Mouse (Mus musculus): ENCODE results near the gene Slit3. TPM values are rescaled to one million over a fixed set of nuclear protein-coding genes. Genes with fewer than 3 reads are reported as not detected.

Slit3 gene
- polyA plus RNA-seq, 1 experiment from 2014 or later, result 2.3 TPM

- Histone ChIP-seq H3K9ac (ENCODE audit: low read length) (no peak overlapping the region), H3K9me3 (replicated peaks; ENCODE audit: control insufficient read depth, low read length) (no peaks in the 10 kb centered on the region), H3K4me3 (ENCODE audit: low read depth, low read length) (no peak overlapping the region), H3K4me2 (ENCODE audit: low read length) (no peak overlapping the region), H3K27ac (ENCODE audit: low read depth, low read length) (no peak overlapping the region), H3K36me3 (ENCODE audit: control insufficient read depth, insufficient read depth, low read length) (no peaks in the 10 kb centered on the region), H3K27me3 (replicated peaks; ENCODE audit: control insufficient read depth, insufficient read depth, low read length) (0 out of 2 replicates have a peak, but pooled peaks cover 7% of the 10 kb centered on the region), H3K4me1 (ENCODE audit: control insufficient read depth, insufficient read depth, low read length) (no peaks in the 10 kb centered on the region; the same call in 1 of the 2 replicates)
- DNase-seq (ENCODE audit: low spot score) (no peak), ATAC-seq (no peak)
- WGBS, result 97% methylated on average over 2 of the region's 3 CpGs
Observed at GRCm38 (mm10) chr11:35320518-35320917, 199.5 kb downstream of the Slit3 start.

DNA sequence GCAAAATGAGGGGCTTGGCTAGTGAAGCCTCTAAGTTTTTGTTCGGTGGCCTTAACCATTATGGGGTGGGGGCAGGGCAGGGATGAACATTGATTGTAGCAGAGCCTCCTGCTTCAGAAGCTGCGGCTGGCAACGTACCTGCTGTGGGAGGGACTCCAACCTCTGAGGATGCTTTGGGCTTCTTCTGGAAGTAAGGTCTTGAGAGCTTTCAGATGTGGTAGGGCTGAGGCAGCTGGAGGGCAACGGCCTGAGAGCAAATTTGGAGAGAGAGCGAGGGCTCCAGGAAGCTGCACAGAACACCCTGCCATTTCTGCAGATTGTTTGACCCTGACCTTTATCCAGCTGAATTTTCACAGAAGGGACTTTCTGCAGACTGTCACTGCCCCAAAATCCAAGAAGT is 203.4 kb downstream of the Slit3 start:
- no peaks in the 10 kb centered on the region for H3K9me3 ChIP-seq (replicated peaks; ENCODE audit: control insufficient read depth, low read length)
- no peak for ATAC-seq
- 63% methylated on average over 5 of the region's 5 CpGs for WGBS
- no peak overlapping the region for H3K4me2 ChIP-seq (ENCODE audit: low read length)
- no peak for DNase-seq (ENCODE audit: low spot score)
- no peak overlapping the region for H3K9ac ChIP-seq (ENCODE audit: low read length)
- H3K36me3 ChIP-seq (ENCODE audit: control insufficient read depth, insufficient read depth, low read length), result no peaks in the 10 kb centered on the region
- H3K4me3 ChIP-seq (ENCODE audit: low read depth, low read length), result no peak overlapping the region
- H3K27me3 ChIP-seq (replicated peaks; ENCODE audit: control insufficient read depth, insufficient read depth, low read length), result 0 out of 2 replicates have a peak, but pooled peaks cover 10% of the 10 kb centered on the region
- H3K27ac ChIP-seq (ENCODE audit: low read depth, low read length), result no peak overlapping the region
- no peaks in the 10 kb centered on the region for H3K4me1 ChIP-seq (ENCODE audit: control insufficient read depth, insufficient read depth, low read length)

DNA sequence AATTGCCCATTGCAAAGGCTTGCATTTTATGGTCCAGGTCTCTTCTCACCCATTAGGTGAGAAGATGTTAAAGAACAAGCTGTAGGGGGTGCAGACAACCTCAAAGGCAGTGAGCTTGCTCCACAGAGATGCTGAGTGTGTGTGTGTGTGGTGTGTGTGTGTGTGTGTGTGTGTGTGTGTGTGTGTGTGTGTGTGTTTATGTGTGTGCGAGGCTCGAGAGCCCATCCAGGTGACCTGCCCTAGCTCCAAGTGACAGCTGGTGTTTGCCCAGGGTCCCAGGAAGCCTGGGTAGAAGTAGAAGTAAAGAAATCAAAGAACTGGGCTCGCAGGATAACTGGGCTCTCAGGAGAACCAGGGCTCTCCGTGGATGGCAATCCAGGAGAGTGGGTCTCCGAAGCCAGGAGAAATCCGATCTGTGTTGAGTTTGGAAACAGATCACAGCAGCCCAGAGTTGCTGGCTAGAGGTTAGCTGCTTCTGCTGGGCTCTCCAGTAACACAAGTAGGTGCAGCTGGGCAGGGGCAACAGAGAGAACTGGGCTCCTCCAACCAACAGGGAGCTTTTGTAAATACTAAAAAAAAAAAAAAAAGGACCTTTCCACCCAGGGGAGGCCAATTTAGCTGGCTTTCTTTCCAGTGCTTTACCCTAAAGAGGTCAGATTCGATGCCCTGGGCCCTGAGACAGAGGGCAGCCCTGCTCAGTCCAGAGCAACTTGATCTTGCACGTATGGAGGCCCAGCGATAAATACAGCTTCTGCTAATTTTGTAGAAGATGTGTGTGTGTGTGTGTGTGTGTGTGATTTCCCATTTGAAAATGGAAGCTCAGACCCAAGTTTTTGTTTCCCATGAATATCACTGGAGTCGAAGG is 204.3 kb downstream of the Slit3 start:
- Histone ChIP-seq H3K27ac (ENCODE audit: low read depth, low read length) (no peak overlapping the region), H3K27me3 (replicated peaks; ENCODE audit: control insufficient read depth, insufficient read depth, low read length) (0 out of 2 replicates have a peak, but pooled peaks cover 10% of the 10 kb centered on the region), H3K9me3 (replicated peaks; ENCODE audit: control insufficient read depth, low read length) (no peaks in the 10 kb centered on the region), H3K4me2 (ENCODE audit: low read length) (no peak overlapping the region), H3K4me1 (ENCODE audit: control insufficient read depth, insufficient read depth, low read length) (no peaks in the 10 kb centered on the region), H3K36me3 (ENCODE audit: control insufficient read depth, insufficient read depth, low read length) (no peaks in the 10 kb centered on the region), H3K4me3 (ENCODE audit: low read depth, low read length) (no peak overlapping the region), H3K9ac (ENCODE audit: low read length) (no peak overlapping the region)
- WGBS, result 46% methylated on average over 10 of the region's 10 CpGs
- DNase-seq (ENCODE audit: low spot score) (no peak), ATAC-seq (no peak)

DNA sequence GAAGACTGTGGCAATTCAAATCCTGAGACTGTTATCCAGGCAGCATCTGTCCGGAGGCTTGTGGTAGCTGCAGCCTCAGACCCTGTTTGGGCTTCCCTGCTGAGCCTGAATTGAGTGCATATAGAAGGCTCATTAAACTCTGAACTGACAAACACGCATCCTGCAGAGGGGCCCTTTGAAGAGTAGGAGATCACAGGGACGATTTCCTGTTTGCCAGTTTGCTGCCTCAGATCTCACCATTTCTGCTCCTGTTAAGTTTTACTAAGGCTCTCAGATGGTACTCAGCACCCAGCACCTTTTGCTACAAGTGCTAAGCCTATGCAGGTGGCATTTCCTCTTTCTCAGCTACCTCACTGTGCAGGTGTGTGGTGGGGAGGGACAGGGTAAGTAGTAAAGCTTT is 205.3 kb downstream of the Slit3 start:
- ATAC-seq (no peak), DNase-seq (ENCODE audit: low spot score) (peak; percentile 24)
- Histone ChIP-seq H3K9ac (ENCODE audit: low read length) (no peak overlapping the region), H3K36me3 (ENCODE audit: control insufficient read depth, insufficient read depth, low read length) (no peaks in the 10 kb centered on the region), H3K4me3 (ENCODE audit: low read depth, low read length) (no peak overlapping the region), H3K4me1 (ENCODE audit: control insufficient read depth, insufficient read depth, low read length) (no peaks in the 10 kb centered on the region), H3K4me2 (ENCODE audit: low read length) (no peak overlapping the region), H3K27ac (ENCODE audit: low read depth, low read length) (no peak overlapping the region), H3K27me3 (replicated peaks; ENCODE audit: control insufficient read depth, insufficient read depth, low read length) (0 out of 2 replicates have a peak, but pooled peaks cover 7% of the 10 kb centered on the region), H3K9me3 (replicated peaks; ENCODE audit: control insufficient read depth, low read length) (no peaks in the 10 kb centered on the region)
- 2% methylated on average over 3 of the region's 3 CpGs for WGBS

DNA sequence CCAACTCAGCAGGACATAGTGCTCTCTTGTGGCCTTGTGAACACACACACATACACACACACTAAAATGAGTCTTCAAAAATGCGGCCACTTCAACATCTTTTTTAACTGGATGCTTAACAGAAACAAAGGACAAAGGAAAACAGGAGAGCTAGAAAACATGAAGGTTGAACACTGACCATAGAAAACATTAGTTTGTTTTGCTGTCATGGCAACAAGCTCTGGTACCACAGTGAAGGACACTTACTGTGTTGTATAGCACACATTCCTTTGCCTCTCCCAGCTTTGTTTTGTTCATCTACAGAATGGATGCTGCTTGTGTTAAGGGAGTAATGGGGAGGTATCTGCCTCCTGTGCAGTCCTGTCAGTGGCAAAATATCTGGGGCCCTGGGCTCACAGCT is 206.9 kb downstream of the Slit3 start:
- no peaks in the 10 kb centered on the region for H3K9me3 ChIP-seq (replicated peaks; ENCODE audit: control insufficient read depth, low read length)
- DNase-seq (ENCODE audit: low spot score), result peak; percentile 33
- H3K4me1 ChIP-seq (ENCODE audit: control insufficient read depth, insufficient read depth, low read length), result no peaks in the 10 kb centered on the region
- 68% methylated on average over 1 of the region's 1 CpGs for WGBS
- no peaks in the 10 kb centered on the region for H3K36me3 ChIP-seq (ENCODE audit: control insufficient read depth, insufficient read depth, low read length)
- H3K4me3 ChIP-seq (ENCODE audit: low read depth, low read length), result no peak overlapping the region
- no peak overlapping the region for H3K9ac ChIP-seq (ENCODE audit: low read length)
- ATAC-seq, result no peak
- H3K27me3 ChIP-seq (replicated peaks; ENCODE audit: control insufficient read depth, insufficient read depth, low read length), result 0 out of 2 replicates have a peak, but pooled peaks cover 7% of the 10 kb centered on the region
- H3K4me2 ChIP-seq (ENCODE audit: low read length), result no peak overlapping the region
- H3K27ac ChIP-seq (ENCODE audit: low read depth, low read length), result no peak overlapping the region

DNA sequence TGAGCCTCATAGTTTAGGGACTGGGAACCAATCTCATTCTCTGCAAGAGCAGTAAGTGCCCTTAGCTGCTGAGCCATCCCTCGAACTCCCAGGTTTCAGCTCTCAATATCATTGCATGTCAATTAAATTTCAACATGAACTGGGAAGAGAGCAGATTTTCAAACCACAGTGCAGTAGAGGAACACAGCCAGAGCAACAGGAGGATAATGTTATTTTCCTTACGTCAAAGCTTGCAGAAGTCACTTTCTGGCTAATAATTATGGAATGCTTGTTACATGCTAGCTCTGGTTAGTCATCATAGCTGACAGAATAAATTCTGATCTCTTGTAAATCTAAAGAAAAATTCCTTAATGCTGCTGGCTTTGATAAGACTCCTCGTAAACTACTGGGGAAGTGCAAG is 210.5 kb downstream of the Slit3 start:
- ATAC-seq (no peak), DNase-seq (ENCODE audit: low spot score) (no peak)
- Histone ChIP-seq H3K9me3 (replicated peaks; ENCODE audit: control insufficient read depth, low read length) (no peaks in the 10 kb centered on the region), H3K27me3 (replicated peaks; ENCODE audit: control insufficient read depth, insufficient read depth, low read length) (peaks cover 3% of the 10 kb centered on the region; the same call in 1 of the 2 replicates), H3K4me1 (ENCODE audit: control insufficient read depth, insufficient read depth, low read length) (no peaks in the 10 kb centered on the region), H3K27ac (ENCODE audit: low read depth, low read length) (no peak overlapping the region), H3K4me3 (ENCODE audit: low read depth, low read length) (no peak overlapping the region), H3K36me3 (ENCODE audit: control insufficient read depth, insufficient read depth, low read length) (no peaks in the 10 kb centered on the region), H3K9ac (ENCODE audit: low read length) (no peak overlapping the region), H3K4me2 (ENCODE audit: low read length) (no peak overlapping the region)
- WGBS, result 87% methylated on average over 3 of the region's 3 CpGs

DNA sequence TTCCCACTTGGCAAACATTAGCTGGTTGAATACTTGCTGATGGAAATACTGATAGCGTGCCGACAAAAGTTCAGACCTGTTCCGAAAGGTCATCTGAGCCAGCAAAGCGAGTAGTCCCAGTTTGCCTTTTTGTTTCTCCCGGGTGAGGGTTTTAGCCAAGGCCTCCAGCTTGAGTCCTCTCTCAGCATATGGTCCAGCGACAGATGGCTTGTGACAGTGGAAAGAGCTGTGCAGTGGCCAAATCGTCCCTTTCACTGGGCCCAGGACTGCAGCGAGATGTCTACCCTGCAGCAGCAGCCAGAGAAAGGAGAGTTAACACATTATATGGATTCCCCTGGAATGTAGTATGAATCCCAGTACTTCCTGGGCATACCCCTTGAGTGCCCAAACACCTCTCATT is 215.5 kb downstream of the Slit3 start:
- 91% methylated on average over 8 of the region's 8 CpGs for WGBS
- no peaks in the 10 kb centered on the region for H3K36me3 ChIP-seq (ENCODE audit: control insufficient read depth, insufficient read depth, low read length)
- no peaks in the 10 kb centered on the region for H3K9me3 ChIP-seq (replicated peaks; ENCODE audit: control insufficient read depth, low read length)
- H3K4me1 ChIP-seq (ENCODE audit: control insufficient read depth, insufficient read depth, low read length), result no peaks in the 10 kb centered on the region
- no peak overlapping the region for H3K9ac ChIP-seq (ENCODE audit: low read length)
- DNase-seq (ENCODE audit: low spot score), result no peak
- H3K4me3 ChIP-seq (ENCODE audit: low read depth, low read length), result no peak overlapping the region
- H3K27me3 ChIP-seq (replicated peaks; ENCODE audit: control insufficient read depth, insufficient read depth, low read length), result peaks cover 2% of the 10 kb centered on the region
- H3K4me2 ChIP-seq (ENCODE audit: low read length), result no peak overlapping the region
- no peak for ATAC-seq
- H3K27ac ChIP-seq (ENCODE audit: low read depth, low read length), result no peak overlapping the region

- Histone ChIP-seq H3K9ac (ENCODE audit: low read length) (no peak overlapping the region), H3K27me3 (replicated peaks; ENCODE audit: control insufficient read depth, insufficient read depth, low read length) (peaks cover 3% of the 10 kb centered on the region), H3K4me2 (ENCODE audit: low read length) (no peak overlapping the region), H3K36me3 (ENCODE audit: control insufficient read depth, insufficient read depth, low read length) (no peaks in the 10 kb centered on the region), H3K4me1 (ENCODE audit: control insufficient read depth, insufficient read depth, low read length) (no peaks in the 10 kb centered on the region), H3K4me3 (ENCODE audit: low read depth, low read length) (no peak overlapping the region), H3K27ac (ENCODE audit: low read depth, low read length) (no peak overlapping the region), H3K9me3 (replicated peaks; ENCODE audit: control insufficient read depth, low read length) (no peaks in the 10 kb centered on the region)
- peak; percentile 44 for DNase-seq (ENCODE audit: low spot score)
- WGBS, result 67% methylated on average over 8 of the region's 8 CpGs
- no peak for ATAC-seq
Observed at GRCm38 (mm10) chr11:35337493-35337892, 216.5 kb downstream of the Slit3 start.
